Comparison of ENCODE assay signal across 9 mouse cellular contexts in genomic region chr4:135931832-135932231, GRCm38 (mm10). TPM values are rescaled to one million over a fixed set of nuclear protein-coding genes. Genes with fewer than 3 reads are reported as not detected.
A peak's percentile ranks its signal among the peaks of the same experiment; 100 is the strongest.
DNase-seq lines count a peak whose midpoint lies in the region; ATAC-seq and TF ChIP-seq lines count a peak whose summit lies in the region.
"Had no signal": no experiment of that assay in that cellular context is flagged by ENCODE, and none has a peak within 500 bp of the region (broad histone marks: within the 10 kb centered on the region; RNA-seq: fewer than 3 reads in every experiment).

No protein-coding gene starts in this region.

- H3K9me3 ChIP-seq in hindbrain, postnatal 0 days (ENCODE audit: low read length): no peaks in the 10 kb centered on the region
- no peaks in the 10 kb centered on the region for H3K9me3 ChIP-seq in hindbrain, embryonic 11.5 days (ENCODE audit: control insufficient read depth, low read length)
- H3K9me3 ChIP-seq: limb, embryonic 12.5 days had no signal

- no peak overlapping the region for H3K27ac ChIP-seq in hindbrain, postnatal 0 days
- H3K27ac ChIP-seq in hindbrain, embryonic 11.5 days (ENCODE audit: low read depth, low read length): no peak overlapping the region
- H3K27ac ChIP-seq: limb, embryonic 12.5 days had no signal

- H3K27me3 ChIP-seq in hindbrain, postnatal 0 days (ENCODE audit: insufficient read depth, low read length): no peaks in the 10 kb centered on the region
- no peaks in the 10 kb centered on the region for H3K27me3 ChIP-seq in hindbrain, embryonic 11.5 days (ENCODE audit: control insufficient read depth, insufficient read depth, low read length)
- H3K27me3 ChIP-seq: limb, embryonic 12.5 days had no signal

- H3K4me3 ChIP-seq in hindbrain, postnatal 0 days (ENCODE audit: low read length): no peak overlapping the region
- no peak overlapping the region for H3K4me3 ChIP-seq in hindbrain, embryonic 11.5 days (ENCODE audit: low read depth, low read length)
- H3K4me3 ChIP-seq: limb, embryonic 12.5 days had no signal

- intact Hi-C loops in heart, postnatal 36 days (cut with DNase I): loop anchor here (2.0 kb wide), 1 partner anchor 41 kb away; no protein-coding TSS in a partner anchor

- H3K36me3 ChIP-seq in hindbrain, postnatal 0 days (ENCODE audit: insufficient read depth, low read length): peaks cover 15% of the 10 kb centered on the region
- H3K36me3 ChIP-seq in hindbrain, embryonic 11.5 days (ENCODE audit: control insufficient read depth, insufficient read depth, low read length): no peaks in the 10 kb centered on the region

- H3K9ac ChIP-seq in hindbrain, postnatal 0 days (replicated peaks; ENCODE audit: low read length): no peak overlapping the region
- no peak overlapping the region for H3K9ac ChIP-seq in hindbrain, embryonic 11.5 days (ENCODE audit: low read depth, low read length)
- H3K9ac ChIP-seq: limb, embryonic 12.5 days had no signal

- no peaks in the 10 kb centered on the region for H3K4me1 ChIP-seq in hindbrain, postnatal 0 days (ENCODE audit: insufficient read depth, low read length)
- no peaks in the 10 kb centered on the region for H3K4me1 ChIP-seq in hindbrain, embryonic 11.5 days (replicated peaks; ENCODE audit: control insufficient read depth, insufficient read depth, low read length)
- H3K4me1 ChIP-seq: limb, embryonic 12.5 days had no signal

- no peak overlapping the region for H3K4me2 ChIP-seq in hindbrain, postnatal 0 days (ENCODE audit: low read depth, low read length)
- no peak overlapping the region for H3K4me2 ChIP-seq in hindbrain, embryonic 11.5 days (replicated peaks; ENCODE audit: low read depth, low read length)
- H3K4me2 ChIP-seq: limb, embryonic 12.5 days had no signal

- peak; percentile 77 for TF ChIP-seq CTCF in hindbrain, postnatal 0 days (IDR thresholded peaks at IDR 0.05; ENCODE audit: low read depth)

- peak; percentile 66 for DNase-seq in hindbrain, postnatal 0 days (ENCODE audit: low spot score)
- DNase-seq in hindbrain, embryonic 11.5 days (ENCODE audit: low spot score): no peak
- DNase-seq in CD4-positive, CD25-positive, alpha-beta regulatory T cell, adult 2 months (ENCODE audit: low read depth, low spot score): peak; percentile 76
- DNase-seq in embryo, embryonic 10.5 days (ENCODE audit: low spot score): peak; percentile 44
- DNase-seq in c-Kit-positive CD71-positive TER-119-positive erythroid progenitor cells, embryonic 14.5 days (ENCODE audit: low spot score): no peak
- DNase-seq in heart, postnatal 36 days: no peak
- DNase-seq in frontal cortex, postnatal 14 days (ENCODE audit: low spot score in 2 of 2): no peak

- ATAC-seq in hindbrain, postnatal 0 days: no peak; the same call in 1 of the 2 replicates
- ATAC-seq in hindbrain, embryonic 11.5 days (ENCODE audit: low FRiP score): no peak
- peak; percentile 67 for ATAC-seq in megakaryocyte, adult 5-6 weeks (ENCODE audit: poor library complexity, severe bottlenecking)

- 66% methylated on average over 5 of the region's 5 CpGs for WGBS in hindbrain, postnatal 0 days
- 71% methylated on average over 5 of the region's 5 CpGs for WGBS in hindbrain, embryonic 11.5 days

RNA-seq across cellular contexts. Expression of gene Fuca1, which starts 11.3 kb away (rescaled TPM):
- 42.5 and 43.6 TPM in 2 replicates for total RNA-seq in hindbrain, postnatal 0 days (2014; rRNA removed)
- 92.8 and 97.3 TPM in 2 replicates for polyA plus RNA-seq in hindbrain, postnatal 0 days (2015; fragmentation: Nextera tagmentation; extraction: Ambion mirVana)
- 44.5 and 50.4 TPM in 2 replicates for polyA plus RNA-seq in hindbrain, embryonic 11.5 days (2014; fragmentation: Nextera tagmentation; extraction: Ambion mirVana)
- total RNA-seq in megakaryocyte, adult 5-6 weeks (2015): 72.1 and 86.7 TPM in 2 replicates
- total RNA-seq in megakaryocyte, adult 5-6 weeks (2017): 143 and 189 TPM in 2 replicates
- total RNA-seq in heart, postnatal 36 days (2021): 10 to 100 TPM; 31.0 to 31.4 TPM

RNA-seq across cellular contexts. Expression of gene Hmgcl, which starts 14.4 kb away (rescaled TPM):
- total RNA-seq in hindbrain, postnatal 0 days (2014; rRNA removed): 27.0 and 38.6 TPM in 2 replicates
- polyA plus RNA-seq in hindbrain, postnatal 0 days (2015; fragmentation: Nextera tagmentation; extraction: Ambion mirVana): 55.0 and 60.0 TPM in 2 replicates
- 54.0 and 60.7 TPM in 2 replicates for polyA plus RNA-seq in hindbrain, embryonic 11.5 days (2014; fragmentation: Nextera tagmentation; extraction: Ambion mirVana)
- total RNA-seq in megakaryocyte, adult 5-6 weeks (2015): 60.7 and 76.8 TPM in 2 replicates
- total RNA-seq in megakaryocyte, adult 5-6 weeks (2017): 54.9 and 60.4 TPM in 2 replicates
- total RNA-seq in heart, postnatal 36 days (2021): 10 to 100 TPM; 72.7 to 86.8 TPM

RNA-seq across cellular contexts. Expression of gene Gale, which starts 31.7 kb away (rescaled TPM):
- total RNA-seq in hindbrain, postnatal 0 days (2014; rRNA removed): 36.2 and 41.2 TPM in 2 replicates
- 39.8 and 40.2 TPM in 2 replicates for polyA plus RNA-seq in hindbrain, postnatal 0 days (2015; fragmentation: Nextera tagmentation; extraction: Ambion mirVana)
- polyA plus RNA-seq in hindbrain, embryonic 11.5 days (2014; fragmentation: Nextera tagmentation; extraction: Ambion mirVana): 27.9 and 28.1 TPM in 2 replicates
- 6.4 and 7.6 TPM in 2 replicates for total RNA-seq in megakaryocyte, adult 5-6 weeks (2015)
- 10.0 and 11.6 TPM in 2 replicates for total RNA-seq in megakaryocyte, adult 5-6 weeks (2017)
- total RNA-seq in heart, postnatal 36 days (2021): 1 to 10 TPM in 1 of 2 experiments, under 1 TPM in 1; 0.94 to 1.9 TPM

RNA-seq across cellular contexts. Expression of gene Cnr2, which starts 36.6 kb away (rescaled TPM):
- 0.04 and 0.58 TPM in 2 replicates for total RNA-seq in hindbrain, postnatal 0 days (2014; rRNA removed)
- polyA plus RNA-seq in hindbrain, postnatal 0 days (2015; fragmentation: Nextera tagmentation; extraction: Ambion mirVana): 0.04 and 0.06 TPM in 2 replicates
- polyA plus RNA-seq in hindbrain, embryonic 11.5 days (2014; fragmentation: Nextera tagmentation; extraction: Ambion mirVana): 0.08 and 0.47 TPM in 2 replicates
- 15.2 and 16.9 TPM in 2 replicates for total RNA-seq in megakaryocyte, adult 5-6 weeks (2015)
- 18.8 and 20.7 TPM in 2 replicates for total RNA-seq in megakaryocyte, adult 5-6 weeks (2017)
- total RNA-seq in heart, postnatal 36 days (2021): under 1 TPM; 0.49 to 0.50 TPM

RNA-seq across cellular contexts. Expression of gene Lypla2, which starts 40.6 kb away (rescaled TPM):
- 135 and 172 TPM in 2 replicates for total RNA-seq in hindbrain, postnatal 0 days (2014; rRNA removed)
- polyA plus RNA-seq in hindbrain, postnatal 0 days (2015; fragmentation: Nextera tagmentation; extraction: Ambion mirVana): 183 and 186 TPM in 2 replicates
- polyA plus RNA-seq in hindbrain, embryonic 11.5 days (2014; fragmentation: Nextera tagmentation; extraction: Ambion mirVana): 143 and 150 TPM in 2 replicates
- 49.7 and 51.4 TPM in 2 replicates for total RNA-seq in megakaryocyte, adult 5-6 weeks (2015)
- total RNA-seq in megakaryocyte, adult 5-6 weeks (2017): 21.4 and 25.3 TPM in 2 replicates
- 10 to 100 TPM; 33.3 to 34.7 TPM for total RNA-seq in heart, postnatal 36 days (2021)

Comparison
In these comparisons a context has a peak if more than half of its experiments do, and no peak if none do; other contexts are left out.
1. DNase-seq: peak in hindbrain, postnatal 0 days (single experiment), CD4-positive, CD25-positive, alpha-beta regulatory T cell, adult 2 months (single experiment) and embryo, embryonic 10.5 days (single experiment); none in hindbrain, embryonic 11.5 days (single experiment), c-Kit-positive CD71-positive TER-119-positive erythroid progenitor cells, embryonic 14.5 days (single experiment), heart, postnatal 36 days (0 of 2) and frontal cortex, postnatal 14 days (0 of 2).